Mouse (Mus musculus): Measurements from ENCODE around the gene Traip. TPM values are rescaled to one million over a fixed set of nuclear protein-coding genes. Genes with fewer than 3 reads are reported as not detected.

The Traip gene
- polyA plus RNA-seq (2015; fragmentation: Nextera tagmentation; extraction: Ambion mirVana) = 16.4 and 20.4 TPM in 2 replicates

DNA sequence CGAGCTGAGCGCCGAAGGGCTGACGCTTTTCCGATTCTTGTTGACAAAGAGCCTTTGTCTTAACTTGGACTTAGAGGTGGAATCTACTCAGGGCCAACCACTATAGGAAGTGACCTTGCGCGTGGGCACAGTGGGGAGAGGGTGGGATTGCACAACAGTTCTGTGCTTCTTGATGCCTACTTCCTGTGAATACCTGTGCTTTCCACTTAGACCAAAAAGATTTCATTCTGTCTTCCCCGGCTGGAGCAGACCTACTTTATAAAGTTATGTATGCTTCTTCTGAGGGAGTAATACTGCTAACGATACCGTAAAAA is at the start of gene Traip:
Traip (plus strand) TSS at position 215 of the 314 bp plus-strand sequence.
- WGBS = 87% methylated on average over 10 of the region's 10 CpGs
- H3K9me3 ChIP-seq (replicated peaks; ENCODE audit: control insufficient read depth, low read length) = no peaks in the 10 kb centered on the region
- H3K9ac ChIP-seq (ENCODE audit: low read length) = peak within 1 kb of the TSS; percentile 73
- no peaks in the 10 kb centered on the region for H3K36me3 ChIP-seq (ENCODE audit: control insufficient read depth, insufficient read depth, low read length)
- no peak for ATAC-seq (ENCODE audit: insufficient read depth, low FRiP score)
- H3K4me1 ChIP-seq (ENCODE audit: control insufficient read depth, insufficient read depth, low read length) = peaks cover 8% of the 10 kb centered on the region; the same call in 1 of the 2 replicates
- H3K4me3 ChIP-seq (replicated peaks; ENCODE audit: low read length) = peak within 1 kb of the TSS; percentile 63
- peak within 1 kb of the TSS; percentile 91 for H3K4me2 ChIP-seq (ENCODE audit: low read depth, low read length)
- no peaks in the 10 kb centered on the region for H3K27me3 ChIP-seq (ENCODE audit: control insufficient read depth, insufficient read depth, low read length)
- H3K27ac ChIP-seq (ENCODE audit: low read length) = peak within 1 kb of the TSS; percentile 58

GRCm38 (mm10) chr9:107900840-107901626 is 48.9 kb upstream of the Traip start:
- Histone ChIP-seq H3K9me3 (replicated peaks; ENCODE audit: control insufficient read depth, low read length) (no peaks in the 10 kb centered on the region), H3K4me2 (ENCODE audit: low read depth, low read length) (peak overlapping the region; percentile 48), H3K27me3 (ENCODE audit: control insufficient read depth, insufficient read depth, low read length) (no peaks in the 10 kb centered on the region), H3K4me3 (replicated peaks; ENCODE audit: low read length) (peak overlapping the region; percentile 22), H3K36me3 (ENCODE audit: control insufficient read depth, insufficient read depth, low read length) (no peaks in the 10 kb centered on the region), H3K27ac (ENCODE audit: low read length) (no peak overlapping the region), H3K4me1 (ENCODE audit: control insufficient read depth, insufficient read depth, low read length) (peaks cover 8% of the 10 kb centered on the region), H3K9ac (ENCODE audit: low read length) (peak overlapping the region; percentile 56)
- 17% methylated on average over 44 of the region's 44 CpGs for WGBS
- ATAC-seq (ENCODE audit: insufficient read depth, low FRiP score) = peak; percentile 48; the same call in 1 of the 2 replicates

GRCm38 (mm10) chr9:107901627-107901914 is 48.4 kb upstream of the Traip start:
- H3K27ac ChIP-seq (ENCODE audit: low read length) = no peak overlapping the region
- H3K27me3 ChIP-seq (ENCODE audit: control insufficient read depth, insufficient read depth, low read length) = no peaks in the 10 kb centered on the region
- no peak overlapping the region for H3K4me3 ChIP-seq (replicated peaks; ENCODE audit: low read length)
- WGBS = 25% methylated on average over 17 of the region's 17 CpGs
- no peaks in the 10 kb centered on the region for H3K9me3 ChIP-seq (replicated peaks; ENCODE audit: control insufficient read depth, low read length)
- no peaks in the 10 kb centered on the region for H3K36me3 ChIP-seq (ENCODE audit: control insufficient read depth, insufficient read depth, low read length)
- no peak for ATAC-seq (ENCODE audit: insufficient read depth, low FRiP score)
- peaks cover 13% of the 10 kb centered on the region for H3K4me1 ChIP-seq (ENCODE audit: control insufficient read depth, insufficient read depth, low read length)
- no peak overlapping the region; the same call in 1 of the 2 replicates for H3K9ac ChIP-seq (ENCODE audit: low read length)
- peak overlapping the region; percentile 48; the same call in 1 of the 2 replicates for H3K4me2 ChIP-seq (ENCODE audit: low read depth, low read length)

DNA sequence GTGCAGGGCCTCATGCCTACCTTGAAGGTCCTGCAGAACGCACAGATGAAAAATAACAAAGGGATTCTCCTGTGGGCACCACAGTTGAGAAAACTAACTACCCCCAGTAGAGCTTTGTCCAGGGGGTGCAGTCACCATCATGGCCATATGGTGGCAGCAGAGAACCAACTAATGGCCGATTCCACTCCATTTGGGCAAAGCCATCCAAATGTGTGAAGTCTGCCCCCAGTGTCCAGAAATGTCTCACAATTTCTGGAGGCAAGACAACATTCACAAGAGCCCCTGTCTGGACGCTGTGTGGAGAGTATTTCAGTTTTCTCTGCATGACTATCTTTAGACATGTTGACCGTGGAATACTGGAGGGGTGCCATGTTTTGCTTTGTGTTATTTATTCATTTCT is 45.2 kb upstream of the Traip start:
- WGBS = 4% methylated on average over 4 of the region's 4 CpGs
- H3K4me3 ChIP-seq (replicated peaks; ENCODE audit: low read length) = no peak overlapping the region
- H3K27me3 ChIP-seq (ENCODE audit: control insufficient read depth, insufficient read depth, low read length) = no peaks in the 10 kb centered on the region
- no peak; the same call in 1 of the 2 replicates for ATAC-seq (ENCODE audit: insufficient read depth, low FRiP score)
- H3K9me3 ChIP-seq (replicated peaks; ENCODE audit: control insufficient read depth, low read length) = no peaks in the 10 kb centered on the region
- peaks cover 21% of the 10 kb centered on the region for H3K4me1 ChIP-seq (ENCODE audit: control insufficient read depth, insufficient read depth, low read length)
- no peak overlapping the region for H3K9ac ChIP-seq (ENCODE audit: low read length)
- no peaks in the 10 kb centered on the region for H3K36me3 ChIP-seq (ENCODE audit: control insufficient read depth, insufficient read depth, low read length)
- peak overlapping the region; percentile 63; the same call in 1 of the 2 replicates for H3K27ac ChIP-seq (ENCODE audit: low read length)
- H3K4me2 ChIP-seq (ENCODE audit: low read depth, low read length) = no peak overlapping the region

DNA sequence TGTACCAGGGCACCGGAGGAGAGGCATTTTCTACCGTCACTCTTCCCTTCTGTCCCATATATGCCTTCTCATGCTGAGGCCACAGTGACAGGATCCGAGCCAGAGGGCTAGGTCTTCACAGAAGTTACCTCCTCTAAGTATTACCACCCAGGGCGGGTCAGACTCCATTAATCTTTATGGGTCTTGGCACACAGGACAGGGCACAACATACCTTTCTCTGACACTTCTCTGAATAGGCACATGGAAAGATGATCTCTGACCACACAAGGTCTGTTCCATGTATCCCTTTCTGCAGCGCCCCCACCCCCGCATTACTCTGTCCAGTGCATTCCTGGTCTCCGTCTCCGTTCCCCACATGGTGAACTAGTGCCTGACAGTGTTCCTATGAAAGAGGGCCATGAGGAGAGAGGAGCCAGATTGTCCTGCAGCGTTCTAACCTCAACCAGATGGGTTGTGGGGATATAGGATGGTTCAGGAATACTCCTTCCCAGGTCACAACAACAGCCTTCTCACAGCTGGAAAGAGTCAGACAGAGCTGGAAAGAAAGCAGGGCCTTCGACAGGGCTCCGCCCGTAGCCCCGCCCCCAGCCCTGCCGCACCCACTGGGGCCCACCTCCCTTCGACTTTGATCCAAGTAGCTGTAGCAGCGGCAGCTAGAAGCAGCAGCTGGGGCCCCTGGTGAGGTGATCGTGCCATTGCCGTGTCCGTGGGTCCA is 43.5 kb upstream of the Traip start, which contains the start of gene Mst1r:
Mst1r (plus strand) TSS at position 622 of the 715 bp plus-strand sequence.
- peak within 1 kb of the TSS; percentile 95 for H3K27ac ChIP-seq (ENCODE audit: low read length)
- H3K4me2 ChIP-seq (ENCODE audit: low read depth, low read length) = peak within 1 kb of the TSS; percentile 76
- no peaks in the 10 kb centered on the region for H3K36me3 ChIP-seq (ENCODE audit: control insufficient read depth, insufficient read depth, low read length)
- WGBS = 14% methylated on average over 19 of the region's 19 CpGs
- peak within 1 kb of the TSS; percentile 60 for H3K4me3 ChIP-seq (replicated peaks; ENCODE audit: low read length)
- ATAC-seq (ENCODE audit: insufficient read depth, low FRiP score) = peak; percentile 82
- no peaks in the 10 kb centered on the region for H3K27me3 ChIP-seq (ENCODE audit: control insufficient read depth, insufficient read depth, low read length)
- H3K4me1 ChIP-seq (ENCODE audit: control insufficient read depth, insufficient read depth, low read length) = peaks cover 35% of the 10 kb centered on the region
- H3K9ac ChIP-seq (ENCODE audit: low read length) = peak within 1 kb of the TSS; percentile 82
- H3K9me3 ChIP-seq (replicated peaks; ENCODE audit: control insufficient read depth, low read length) = no peaks in the 10 kb centered on the region

GRCm38 (mm10) chr9:107906967-107907800 is 42.8 kb upstream of the Traip start:
- no peaks in the 10 kb centered on the region for H3K36me3 ChIP-seq (ENCODE audit: control insufficient read depth, insufficient read depth, low read length)
- peak overlapping the region; percentile 95 for H3K27ac ChIP-seq (ENCODE audit: low read length)
- H3K27me3 ChIP-seq (ENCODE audit: control insufficient read depth, insufficient read depth, low read length) = no peaks in the 10 kb centered on the region
- H3K4me1 ChIP-seq (ENCODE audit: control insufficient read depth, insufficient read depth, low read length) = peaks cover 37% of the 10 kb centered on the region
- peak overlapping the region; percentile 60 for H3K4me3 ChIP-seq (replicated peaks; ENCODE audit: low read length)
- H3K9ac ChIP-seq (ENCODE audit: low read length) = peak overlapping the region; percentile 82
- no peak for ATAC-seq (ENCODE audit: insufficient read depth, low FRiP score)
- WGBS = 41% methylated on average over 31 of the region's 31 CpGs
- no peaks in the 10 kb centered on the region for H3K9me3 ChIP-seq (replicated peaks; ENCODE audit: control insufficient read depth, low read length)
- H3K4me2 ChIP-seq (ENCODE audit: low read depth, low read length) = peak overlapping the region; percentile 76

- Histone ChIP-seq H3K27me3 (ENCODE audit: control insufficient read depth, insufficient read depth, low read length) (no peaks in the 10 kb centered on the region), H3K9ac (ENCODE audit: low read length) (peak overlapping the region; percentile 82), H3K4me2 (ENCODE audit: low read depth, low read length) (peak overlapping the region; percentile 76), H3K27ac (ENCODE audit: low read length) (peak overlapping the region; percentile 95), H3K36me3 (ENCODE audit: control insufficient read depth, insufficient read depth, low read length) (no peaks in the 10 kb centered on the region), H3K4me1 (ENCODE audit: control insufficient read depth, insufficient read depth, low read length) (peaks cover 37% of the 10 kb centered on the region), H3K9me3 (replicated peaks; ENCODE audit: control insufficient read depth, low read length) (no peaks in the 10 kb centered on the region), H3K4me3 (replicated peaks; ENCODE audit: low read length) (peak overlapping the region; percentile 60)
- ATAC-seq (ENCODE audit: insufficient read depth, low FRiP score) = no peak
- WGBS = 54% methylated on average over 14 of the region's 14 CpGs
Measured at GRCm38 (mm10) chr9:107907801-107908120, 42.2 kb upstream of the Traip start.

DNA sequence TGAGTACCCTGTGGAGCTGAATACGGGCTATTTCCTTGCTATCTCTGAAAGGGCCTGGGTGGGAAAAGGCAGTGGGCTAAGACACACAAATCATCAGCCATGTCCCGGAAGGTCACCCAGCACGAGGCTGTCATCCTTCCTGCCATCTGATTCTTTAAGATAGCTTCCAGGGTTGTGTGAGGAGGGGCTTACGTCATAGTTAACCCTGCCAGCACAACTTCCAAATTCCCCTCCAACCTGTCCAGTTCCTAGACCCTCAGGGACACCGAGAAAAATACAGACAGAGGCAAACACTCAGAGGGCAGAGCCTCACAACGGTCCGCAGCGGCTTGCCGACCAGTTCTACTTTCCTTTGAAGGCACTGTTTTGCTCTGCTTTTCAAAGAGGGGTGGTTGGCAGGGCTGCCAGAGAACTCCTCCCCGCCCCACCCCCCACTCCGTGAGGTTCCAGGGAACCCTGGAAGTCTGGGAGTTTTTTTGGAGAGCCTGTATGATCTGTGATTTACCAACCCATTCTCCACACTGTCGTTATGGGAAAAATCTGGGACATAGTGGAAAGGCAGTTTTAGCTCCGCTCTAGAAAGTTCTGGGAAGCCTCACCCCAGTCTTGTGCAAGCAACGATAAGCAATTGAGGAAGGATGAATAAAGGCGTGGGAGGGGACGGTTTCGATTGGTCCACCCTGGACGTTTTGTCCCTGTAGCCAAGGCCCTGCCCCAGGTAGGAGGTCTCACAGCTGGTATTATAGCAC is 41.4 kb upstream of the Traip start:
- peak overlapping the region; percentile 60 for H3K4me3 ChIP-seq (replicated peaks; ENCODE audit: low read length)
- WGBS = 23% methylated on average over 18 of the region's 18 CpGs
- H3K9ac ChIP-seq (ENCODE audit: low read length) = peak overlapping the region; percentile 82
- H3K36me3 ChIP-seq (ENCODE audit: control insufficient read depth, insufficient read depth, low read length) = peaks cover 4% of the 10 kb centered on the region; the same call in 1 of the 2 replicates
- peak overlapping the region; percentile 95 for H3K27ac ChIP-seq (ENCODE audit: low read length)
- peak overlapping the region; percentile 76 for H3K4me2 ChIP-seq (ENCODE audit: low read depth, low read length)
- peak; percentile 63; the same call in 1 of the 2 replicates for ATAC-seq (ENCODE audit: insufficient read depth, low FRiP score)
- H3K4me1 ChIP-seq (ENCODE audit: control insufficient read depth, insufficient read depth, low read length) = peaks cover 37% of the 10 kb centered on the region
- H3K27me3 ChIP-seq (ENCODE audit: control insufficient read depth, insufficient read depth, low read length) = no peaks in the 10 kb centered on the region
- no peaks in the 10 kb centered on the region for H3K9me3 ChIP-seq (replicated peaks; ENCODE audit: control insufficient read depth, low read length)
